Mouse (Mus musculus): ENCODE measurements at regions not wholly inside any gene's neighbourhood (a gene's known extent, or its start where the extent isn't known, plus 50 kb on each side); places are given as distances from the start of the nearest gene placed in this dataset.
"Not testable (repeated sequence)": the region's sequence is repeated elsewhere in the genome, so short reads cannot be mapped to it uniquely, and the experiment has no call there.

- DNase-seq (ENCODE audit: low spot score in 2 of 2) = peak; percentile 25 to 39
These were observed 1303.8 kb upstream of the Sel1l start for GRCm38 (mm10) chr12:93152618-93153245.

DNA sequence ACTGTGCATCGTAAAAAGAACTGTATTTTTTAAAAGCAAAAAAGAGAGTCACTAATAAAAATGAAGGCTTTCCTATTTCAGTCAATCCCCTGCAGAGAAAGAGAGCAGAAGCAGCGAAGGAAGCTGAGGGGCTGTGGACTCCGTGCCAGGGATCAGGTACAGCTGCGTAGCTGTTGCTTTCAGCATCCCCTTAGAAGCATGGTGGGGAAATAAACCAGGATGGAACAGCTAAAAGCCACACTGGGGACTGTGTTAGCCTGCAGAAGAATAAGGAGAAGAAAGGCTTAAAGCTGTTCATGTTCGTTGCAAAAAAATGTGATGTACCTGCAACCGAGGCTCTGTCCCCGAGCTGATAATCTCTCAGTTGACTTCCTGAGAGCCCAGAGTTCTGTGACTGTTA is 1302.6 kb upstream of the Sel1l start:
- DNase-seq (ENCODE audit: low spot score in 2 of 2) = no peak

DNA sequence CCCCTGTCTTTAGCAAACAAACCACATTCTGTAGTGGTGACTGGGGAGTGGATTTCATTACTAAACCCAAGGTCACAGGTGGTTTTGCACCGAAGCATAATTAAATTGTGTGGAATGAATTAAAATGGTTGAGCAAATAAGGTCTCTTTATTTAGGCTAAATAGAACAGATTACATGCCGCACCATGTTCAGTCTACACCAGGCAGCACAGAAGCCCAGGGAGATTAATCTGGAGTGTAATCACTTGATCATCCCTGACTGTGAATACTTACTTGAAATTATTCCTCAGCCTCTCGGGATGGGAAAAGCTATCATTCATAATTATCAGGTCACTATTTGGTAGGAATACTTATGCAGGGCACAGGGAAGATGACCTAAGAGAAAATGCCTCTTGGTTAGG is 1293.3 kb upstream of the Sel1l start:
- no peak for DNase-seq (ENCODE audit: low spot score in 2 of 2)

DNA sequence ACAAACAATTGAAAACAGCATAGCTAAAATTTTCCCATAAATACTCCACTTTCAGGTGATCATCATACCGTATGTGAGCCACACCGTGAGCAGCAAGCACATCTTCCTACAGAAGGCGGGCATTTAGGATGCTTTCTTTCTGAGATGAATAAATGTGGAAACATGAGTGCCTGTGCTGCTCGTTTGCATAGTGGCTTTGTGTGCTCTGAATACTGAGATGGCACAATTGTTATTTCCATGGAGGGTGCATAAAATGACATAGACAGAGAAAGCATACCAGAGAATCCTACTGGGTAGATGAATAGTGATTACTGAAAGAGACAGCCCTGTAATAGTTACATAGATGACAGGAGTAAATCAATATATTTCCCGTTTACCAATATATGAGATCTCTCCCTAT is 1287.4 kb upstream of the Sel1l start:
- DNase-seq (ENCODE audit: low spot score in 2 of 2) = no peak

DNA sequence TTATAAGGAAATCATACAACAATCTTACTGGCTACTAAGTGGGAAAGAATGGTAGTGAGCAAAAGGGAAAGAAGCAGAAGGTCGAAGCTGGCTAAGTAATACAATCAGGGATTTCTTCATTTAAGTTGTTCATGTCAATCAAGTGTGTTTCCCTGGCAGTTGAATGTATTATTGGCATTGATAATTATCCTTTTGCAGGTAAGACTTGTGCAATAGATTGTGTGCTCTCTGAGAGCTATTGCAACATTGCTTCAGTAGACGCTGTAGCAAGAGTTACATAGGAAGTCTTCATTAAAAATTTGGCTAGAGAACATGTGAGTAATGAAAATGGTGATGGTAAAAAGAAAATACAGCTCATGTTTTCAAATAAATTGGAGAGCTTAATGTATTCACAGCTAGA is 1273.3 kb upstream of the Sel1l start:
- DNase-seq (ENCODE audit: low spot score in 2 of 2) = no peak

DNA sequence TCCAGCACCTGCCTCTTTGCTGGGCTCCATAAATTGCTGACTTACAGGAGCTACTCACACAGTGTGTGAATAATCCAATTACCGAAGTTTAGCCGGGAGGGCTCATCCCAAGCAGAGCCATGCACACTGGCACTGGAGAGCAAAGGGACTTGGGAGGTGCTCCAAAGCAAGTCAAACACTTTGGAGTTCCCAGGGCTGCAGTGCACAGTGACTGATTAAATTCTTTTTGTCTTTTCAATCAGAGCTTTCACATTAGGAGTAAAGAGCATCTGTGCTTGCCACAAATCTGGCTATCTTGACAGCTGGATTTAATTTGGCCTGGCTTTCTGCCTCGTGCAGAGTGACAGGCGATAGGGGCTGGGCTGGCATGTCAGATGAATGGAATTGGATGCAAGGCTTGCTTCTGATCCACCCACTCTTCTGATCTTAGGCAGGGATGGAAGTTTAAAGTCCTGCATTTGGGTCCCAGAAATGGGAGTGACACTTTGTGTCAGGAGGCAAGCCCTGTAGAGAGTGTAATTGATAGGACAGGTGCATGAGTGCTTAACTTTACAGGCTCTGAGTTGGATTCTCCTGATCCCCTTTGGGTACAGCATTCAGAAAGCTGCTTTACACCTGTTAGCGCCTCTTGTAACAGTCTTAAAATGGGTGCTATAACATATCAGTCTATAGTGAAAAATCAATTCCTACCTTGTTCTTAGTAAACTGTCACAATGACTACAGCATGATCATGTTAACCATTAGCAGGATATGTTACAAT is 1239.3 kb upstream of the Sel1l start:
- peak; percentile 4 to 19 for DNase-seq (ENCODE audit: low spot score in 2 of 2)

- DNase-seq (ENCODE audit: low spot score in 2 of 2) = no peak
These were observed 1214.9 kb upstream of the Sel1l start for GRCm38 (mm10) chr12:93063864-93064263.

DNA sequence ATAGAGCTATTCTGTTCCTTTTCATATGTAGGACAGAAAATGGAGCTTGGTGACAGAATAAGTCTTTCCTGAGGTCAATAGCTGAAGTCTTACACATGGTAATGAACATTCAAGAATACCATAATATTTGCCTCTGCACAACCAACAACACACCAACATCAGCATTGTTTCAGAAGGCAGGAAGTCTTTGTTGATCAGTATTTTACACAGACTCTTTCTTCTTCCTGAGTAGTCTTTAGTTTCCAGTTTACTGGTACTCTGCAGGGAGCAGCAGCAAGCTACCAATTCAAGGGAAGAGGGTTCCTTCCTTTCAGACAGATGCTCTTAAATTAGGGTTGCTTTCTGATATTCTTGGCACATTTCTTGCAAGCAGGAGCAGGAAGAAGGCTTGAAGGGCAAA is 1170.7 kb upstream of the Sel1l start:
- DNase-seq (ENCODE audit: low spot score in 2 of 2) = no peak

GRCm38 (mm10) chr12:93011583-93011982 is 1162.6 kb upstream of the Sel1l start:
- no peak for DNase-seq (ENCODE audit: low spot score in 2 of 2)

DNA sequence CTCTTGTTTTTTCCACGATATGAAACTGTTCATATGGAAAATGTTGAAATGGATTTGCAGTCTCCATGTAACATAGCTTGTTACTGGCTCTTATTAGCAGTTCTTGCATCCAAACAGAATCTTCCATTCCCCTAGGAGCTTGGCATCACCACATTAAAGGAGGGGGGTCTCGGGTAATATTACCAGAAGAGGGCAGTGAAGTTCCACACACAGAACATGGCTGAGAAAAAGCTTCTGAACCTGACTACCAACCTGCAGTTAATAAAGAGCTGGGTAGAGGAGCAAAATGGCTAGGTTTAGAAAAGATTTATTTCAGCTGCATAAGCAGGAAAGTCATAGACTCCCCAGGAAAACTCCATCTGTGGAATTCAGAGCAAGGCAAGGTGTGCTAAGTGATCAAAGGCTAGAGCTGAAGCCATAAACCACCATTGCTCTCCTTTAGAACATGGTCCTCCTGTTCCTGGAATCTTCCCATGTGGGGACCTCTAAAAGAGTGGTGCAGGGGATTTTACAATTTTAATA is 1157.9 kb upstream of the Sel1l start:
- peak; percentile 3 to 17 for DNase-seq (ENCODE audit: low spot score in 2 of 2)

GRCm38 (mm10) chr12:93003125-93003524 is 1154.2 kb upstream of the Sel1l start:
- DNase-seq (ENCODE audit: low spot score in 2 of 2) = no peak

GRCm38 (mm10) chr12:92975698-92976097 is 1126.7 kb upstream of the Sel1l start:
- DNase-seq (ENCODE audit: low spot score in 2 of 2) = no peak

DNA sequence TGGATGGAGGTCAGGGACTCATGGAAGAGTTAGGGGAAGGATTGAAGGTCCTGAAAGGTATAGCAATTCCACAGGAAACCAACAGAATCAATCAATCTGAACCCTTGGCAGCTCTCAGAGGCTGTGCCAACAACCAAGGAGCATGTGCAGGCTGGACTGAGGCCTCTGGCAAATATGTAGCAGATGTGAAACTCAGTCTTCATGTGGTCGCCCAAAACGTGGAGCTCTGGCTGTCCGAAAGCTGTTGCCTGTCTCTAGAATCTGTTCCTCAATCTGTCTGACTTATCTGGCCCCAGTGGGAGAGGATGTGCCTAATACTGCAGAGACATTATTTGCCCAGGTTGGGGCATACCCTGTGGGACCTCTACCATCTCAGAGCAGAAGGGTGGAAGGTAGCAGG is 1095.4 kb upstream of the Sel1l start:
- no peak for DNase-seq (ENCODE audit: low spot score in 2 of 2)

DNA sequence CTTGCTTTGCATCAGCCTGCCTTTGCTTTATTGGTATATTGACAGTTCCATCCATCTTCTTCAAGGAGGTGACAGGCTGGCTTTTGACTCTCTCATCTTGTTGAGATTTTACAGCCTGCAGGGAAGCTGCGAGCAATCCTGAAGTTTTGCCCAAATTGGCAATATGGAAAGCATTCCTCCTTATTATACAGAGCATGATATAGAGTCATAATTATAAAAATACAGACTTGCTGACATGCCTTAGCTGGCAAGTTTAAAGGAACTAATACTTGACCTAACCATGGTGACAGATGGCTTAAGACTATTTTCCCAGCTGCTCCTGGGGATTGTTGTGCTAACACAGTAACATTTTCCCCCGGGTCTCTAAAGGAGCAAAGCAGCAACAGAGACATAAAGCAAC is 1078.6 kb upstream of the Sel1l start:
- DNase-seq (ENCODE audit: low spot score in 2 of 2) = no peak

DNA sequence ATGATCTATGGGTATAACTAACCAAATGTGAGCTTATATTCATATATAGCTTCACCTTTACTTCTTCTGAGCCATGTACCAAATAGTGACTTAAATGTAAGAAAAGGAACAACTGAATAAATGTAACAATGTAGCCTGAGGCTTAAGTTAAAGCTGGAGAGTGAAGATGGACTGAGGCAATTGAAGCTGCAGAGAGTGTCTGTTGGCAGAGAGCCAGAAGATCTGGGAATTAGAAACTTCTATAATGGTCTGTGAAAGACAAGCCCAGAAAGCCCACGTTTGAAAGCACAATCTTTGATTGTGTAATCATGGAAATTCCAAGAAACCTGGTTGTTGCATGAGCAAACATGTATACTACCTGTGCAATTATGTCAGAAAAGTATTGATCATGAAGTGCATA is 1078.0 kb upstream of the Sel1l start:
- no peak for DNase-seq (ENCODE audit: low spot score in 2 of 2)

- no peak for DNase-seq (ENCODE audit: low spot score in 2 of 2)
These were observed 1071.0 kb upstream of the Sel1l start for GRCm38 (mm10) chr12:92919920-92920319.

DNA sequence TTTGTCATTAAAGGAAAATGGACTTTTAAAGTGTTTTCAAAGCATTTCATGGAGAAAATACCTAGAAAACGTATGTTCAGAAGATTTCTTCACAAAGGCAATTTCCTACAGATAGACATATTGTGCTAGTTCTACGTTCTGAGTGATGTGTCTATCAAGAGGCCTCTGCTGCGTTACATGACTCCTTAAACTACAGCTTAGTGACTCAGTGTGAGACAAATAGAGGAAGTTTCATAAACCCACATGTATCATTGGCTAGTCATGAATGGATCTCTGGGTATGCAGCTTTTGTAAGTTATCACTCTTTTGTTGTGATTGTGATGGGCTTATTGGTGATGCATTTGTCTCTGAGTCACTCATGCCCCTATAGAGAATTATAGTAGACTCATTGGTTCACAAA is 1067.3 kb upstream of the Sel1l start:
- no peak for DNase-seq (ENCODE audit: low spot score in 2 of 2)

DNA sequence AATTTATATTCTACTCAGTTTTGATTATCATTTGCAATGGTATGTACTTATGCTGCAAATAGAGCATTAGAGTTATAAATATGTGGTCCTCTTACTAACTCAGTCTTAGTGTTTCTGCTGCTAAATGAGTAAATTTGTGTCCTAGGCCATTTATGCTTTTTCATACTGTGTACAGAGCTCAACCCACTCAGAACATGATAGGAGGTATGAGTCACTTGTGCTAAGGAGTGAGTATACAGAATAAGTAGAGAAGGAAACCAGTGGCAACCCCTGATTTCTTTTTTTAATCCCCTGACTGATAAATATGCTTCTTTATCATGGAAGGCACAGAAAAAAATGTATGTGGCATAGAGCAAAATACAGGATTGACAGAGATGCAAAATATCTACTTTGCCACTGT is 1066.8 kb upstream of the Sel1l start:
- DNase-seq (ENCODE audit: low spot score in 2 of 2) = no peak

DNA sequence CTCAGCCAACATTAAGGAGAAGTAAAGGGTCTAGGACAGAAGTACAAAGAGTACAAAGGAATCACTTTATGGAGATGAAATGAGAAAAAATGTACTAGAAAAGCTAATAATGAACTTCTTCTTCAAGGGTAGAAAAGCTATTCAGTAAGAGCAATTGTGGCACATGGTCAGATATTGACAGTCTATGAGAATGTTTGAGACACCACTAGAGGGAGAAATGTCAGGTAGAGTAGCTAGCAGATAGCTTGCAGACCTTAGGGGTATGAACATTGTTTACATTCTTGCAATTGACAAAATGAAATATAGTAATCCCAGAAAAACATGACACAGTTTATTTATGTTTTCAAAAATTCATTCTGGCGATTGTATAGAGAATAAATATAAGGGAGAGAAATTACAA is 1066.2 kb upstream of the Sel1l start:
- no peak for DNase-seq (ENCODE audit: low spot score in 2 of 2)

- DNase-seq (ENCODE audit: low spot score in 2 of 2) = no peak
These were observed 1055.4 kb upstream of the Sel1l start for GRCm38 (mm10) chr12:92904382-92904781.

DNA sequence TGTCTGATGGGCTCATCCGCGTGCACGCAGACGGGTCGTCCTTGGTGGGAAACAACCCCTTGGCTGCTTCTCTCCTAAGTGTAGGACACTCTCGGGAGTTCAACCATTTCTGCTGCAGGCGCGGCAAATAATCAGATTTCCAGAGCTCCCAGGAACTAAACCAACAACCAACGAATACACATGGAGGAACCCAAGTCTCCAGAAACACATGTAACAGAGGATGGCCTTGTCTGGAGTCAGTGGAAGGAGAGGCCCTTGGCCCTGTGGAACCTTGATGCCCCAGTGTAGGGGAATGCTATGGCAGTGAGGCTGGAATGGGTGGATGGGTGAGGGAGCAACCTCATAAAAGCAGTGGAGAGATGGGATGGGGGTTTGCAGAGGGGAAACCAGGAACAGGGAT is 1043.4 kb upstream of the Sel1l start:
- DNase-seq (ENCODE audit: low spot score in 2 of 2) = no peak

GRCm38 (mm10) chr12:92891663-92892062 is 1042.7 kb upstream of the Sel1l start:
- DNase-seq (ENCODE audit: low spot score in 2 of 2) = not testable (repeated sequence)

DNA sequence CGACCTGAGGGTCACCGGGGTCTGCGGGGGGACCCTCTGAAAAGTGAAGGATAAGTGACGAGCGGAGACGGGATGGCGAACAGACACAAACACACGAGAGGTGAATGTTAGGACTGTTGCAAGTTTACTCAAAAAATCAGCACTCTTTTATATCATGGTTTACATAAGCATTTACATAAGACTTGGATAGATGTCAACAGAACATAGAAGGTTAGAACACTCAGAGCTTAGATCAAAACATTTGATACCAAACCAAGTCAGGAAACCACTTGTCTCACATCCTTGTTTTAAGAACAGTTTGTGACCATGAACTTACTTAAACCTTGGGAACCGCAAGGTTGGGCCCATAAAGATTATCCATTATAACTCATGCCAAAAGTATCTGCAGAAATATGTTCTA is 1042.2 kb upstream of the Sel1l start:
- DNase-seq (ENCODE audit: low spot score in 2 of 2) = not testable (repeated sequence)

All from layer of hippocampus, postnatal 10 days (tissue).